Mouse (Mus musculus) CH12.LX (cell line): ENCODE measurements around the gene Fgf7. TPM values are rescaled to one million over a fixed set of nuclear protein-coding genes. Genes with fewer than 3 reads are reported as not detected.

ENCODE experiments used
- DNase-seq: peaks from one replicate; pipeline ENCODE4 v3.0.0-alpha.2; 2013; ENCODE audit errors: extremely low read depth
- H3K27ac ChIP-seq: 2 replicates; pipeline ENCODE4 v1.5.1; 2012; ENCODE audit warnings: low read depth, mild to moderate bottlenecking, control low read depth, moderate library complexity; ENCODE audit not compliant: insufficient read depth
- H3K27me3 ChIP-seq: replicated peaks from 2 replicates; pipeline ENCODE3; 2012; ENCODE audit warnings: inconsistent platforms
- H3K36me3 ChIP-seq, 2 experiments: replicated peaks in 1 of 2; 2 replicates each; pipeline versions ENCODE3 to v1.6.1; 2012; ENCODE audit warnings: inconsistent platforms in 1 of 2, low read length in 1 of 2, mild to moderate bottlenecking in 1 of 2, mixed read lengths in 1 of 2, moderate library complexity in 1 of 2; ENCODE audit not compliant: control insufficient read depth in 1 of 2, insufficient read depth in 1 of 2
- H3K4me1 ChIP-seq, 2 experiments: 2 replicates each; pipeline ENCODE4 v1.6.1; 2012; ENCODE audit warnings: inconsistent platforms in 1 of 2, moderate library complexity in 1 of 2; ENCODE audit not compliant: insufficient read depth in 2 of 2, control insufficient read depth in 1 of 2
- H3K4me2 ChIP-seq: 2 replicates; pipeline ENCODE4 v1.6.1; 2012; ENCODE audit warnings: low read depth, mild to moderate bottlenecking, control low read depth; ENCODE audit not compliant: poor library complexity, insufficient read depth, severe bottlenecking
- H3K4me3 ChIP-seq, 3 experiments: fragments of 150-350 bp in 1 of 3; sonication (generic) in 1 of 3; replicated peaks in 1 of 3; 2 replicates each; pipeline versions ENCODE3 to v1.5.1; 2011 to 2012; ENCODE audit warnings: low read depth in 2 of 3, low read length in 2 of 3, mild to moderate bottlenecking in 2 of 3, moderate library complexity in 2 of 3, control low read depth in 1 of 3, improper control_type of control experiment in 1 of 3, inconsistent platforms in 1 of 3, mixed read lengths in 1 of 3; ENCODE audit not compliant: poor library complexity in 1 of 3
- H3K79me2 ChIP-seq: replicated peaks from 2 replicates; pipeline ENCODE4 v1.6.1; 2012; ENCODE audit warnings: mild to moderate bottlenecking, moderate library complexity; ENCODE audit not compliant: control insufficient read depth, poor library complexity, insufficient read depth, severe bottlenecking; ENCODE audit errors: extremely low read depth
- H3K9ac ChIP-seq: 2 replicates; pipeline ENCODE4 v1.6.1; 2012; ENCODE audit warnings: low read depth, mild to moderate bottlenecking, control low read depth, moderate library complexity; ENCODE audit not compliant: insufficient read depth
- H3K9me3 ChIP-seq: replicated peaks from 2 replicates; pipeline ENCODE3; 2012; ENCODE audit warnings: low read length, inconsistent platforms, mixed read lengths
- E2F4 ChIP-seq: IDR thresholded peaks from 2 replicates; pipeline ENCODE4 v1.6.1; 2011; ENCODE audit warnings: low read depth, low read length, improper control_type of control experiment; ENCODE audit not compliant: insufficient replicate concordance
- ELF1 ChIP-seq: IDR thresholded peaks from 2 replicates; pipeline ENCODE4 v1.6.1; 2014; ENCODE audit warnings: low read depth, mild to moderate bottlenecking, inconsistent platforms, low read length, improper control_type of control experiment
- EP300 ChIP-seq: IDR thresholded peaks from 2 replicates; pipeline ENCODE4 v1.6.1; 2011; ENCODE audit warnings: low read length, improper control_type of control experiment
- JUN ChIP-seq: IDR thresholded peaks from 2 replicates; pipeline ENCODE4 v1.6.1; 2011; ENCODE audit warnings: low read depth, mild to moderate bottlenecking, low read length, improper control_type of control experiment, moderate library complexity; ENCODE audit not compliant: insufficient read depth
- JUND ChIP-seq: conservative IDR thresholded peaks from 2 replicates; pipeline ENCODE4 v1.6.1; 2011; ENCODE audit warnings: low read depth, low read length, improper control_type of control experiment
- MEF2A ChIP-seq: IDR thresholded peaks from 2 replicates; pipeline ENCODE4 v1.6.1; 2014; ENCODE audit warnings: low read depth, mild to moderate bottlenecking, inconsistent platforms, low read length, improper control_type of control experiment, borderline replicate concordance
- NRF1 ChIP-seq: IDR thresholded peaks from 2 replicates; pipeline ENCODE4 v1.6.1; 2014; ENCODE audit warnings: low read depth, mild to moderate bottlenecking, inconsistent platforms, low read length, improper control_type of control experiment, moderate library complexity
- SMC3 ChIP-seq: IDR thresholded peaks from 2 replicates; pipeline ENCODE4 v1.6.1; 2011; ENCODE audit warnings: low read depth, low read length, improper control_type of control experiment
- UBTF ChIP-seq: IDR thresholded peaks from 2 replicates; pipeline ENCODE4 v1.6.1; 2012; ENCODE audit warnings: low read depth, mild to moderate bottlenecking, inconsistent platforms, low read length, improper control_type of control experiment, moderate library complexity
- USF1 ChIP-seq: IDR thresholded peaks from 2 replicates; pipeline ENCODE4 v1.6.1; 2014; ENCODE audit warnings: low read depth, mild to moderate bottlenecking, inconsistent platforms, low read length, improper control_type of control experiment
- ZC3H11A ChIP-seq: IDR thresholded peaks from 2 replicates; pipeline ENCODE4 v1.6.1; 2012; ENCODE audit warnings: low read depth, mild to moderate bottlenecking, inconsistent platforms, low read length, improper control_type of control experiment
- ZKSCAN1 ChIP-seq: IDR thresholded peaks from 2 replicates; pipeline ENCODE4 v1.6.1; 2012; ENCODE audit warnings: low read depth, inconsistent platforms, low read length, improper control_type of control experiment, borderline replicate concordance
- ZMIZ1 ChIP-seq: IDR thresholded peaks from 2 replicates; pipeline ENCODE4 v1.6.1; 2012; ENCODE audit warnings: low read depth, mild to moderate bottlenecking, inconsistent platforms, low read length, improper control_type of control experiment
- ZNF384 ChIP-seq: IDR thresholded peaks from 2 replicates; pipeline ENCODE4 v1.6.1; 2012; ENCODE audit warnings: low read depth, low read length, improper control_type of control experiment, inconsistent platforms
- dilution Hi-C: fragments of 300-500 bp; cut with MboI; formaldehyde crosslinking; loops from 2 replicates; pipeline ENCODE4 v1.14.3; 2020; ENCODE audit warnings: low sequenced_read_pairs; ENCODE audit not compliant: extremely low pct_unique_long_range_greater_than_20kb, extremely low pct_ligation_motif_present
- in situ Hi-C: fragments of 300-500 bp; cut with MboI; formaldehyde crosslinking; loops from 3 replicates; pipeline ENCODE4 v1.14.3; 2019; ENCODE audit warnings: low sequenced_read_pairs, low pct_ligation_motif_present, low pct_unique_long_range_greater_than_20kb, mixed read lengths
- polyA plus RNA-seq: library from polyadenylated mRNA; unstranded; fragments of >175 nt; gene quantifications from 2 replicates; pipeline ENCODE4 v1.2.1, GENCODE M21; 2012; ENCODE audit warnings: low read depth; ENCODE audit not compliant: insufficient read length
- total RNA-seq, 2 experiments: library from RNA; depleted of rRNA; stranded (reverse); fragments of 300-350 nt in 1 of 2; fragments of >200 nt in 1 of 2; gene quantifications; 2 replicates each; pipeline ENCODE4 v1.2.3; 2012 to 2014

Fgf7 gene
- total and polyA plus RNA-seq, 3 experiments = not detected

DNA sequence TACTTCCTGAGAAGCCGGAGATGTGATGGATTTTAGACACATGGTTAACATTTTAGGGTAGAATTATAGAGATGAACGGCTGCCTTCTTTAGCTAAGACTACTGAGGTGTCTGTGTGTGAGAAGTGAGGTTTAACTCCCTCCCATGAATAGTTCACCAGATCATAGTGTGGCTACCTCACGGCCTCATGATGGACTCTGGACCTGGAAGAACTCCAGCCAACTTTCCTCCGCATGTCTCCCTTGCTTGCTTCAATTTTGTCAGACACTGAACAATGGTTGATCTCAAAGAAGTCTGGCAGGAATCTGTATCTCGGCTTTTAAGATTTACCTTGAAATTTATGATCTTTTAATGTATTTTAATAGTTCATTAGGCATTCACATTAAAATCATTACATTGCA is 11.2 kb downstream of the Fgf7 start:
- no peak overlapping the region for H3K4me2 ChIP-seq
- H3K27me3 ChIP-seq = no peaks in the 10 kb centered on the region
- no peaks in the 10 kb centered on the region for H3K79me2 ChIP-seq
- dilution Hi-C loops (no loop called here), in situ Hi-C loops (loop anchor here (25.0 kb wide), 2 partner anchors 158 to 383 kb away; partner anchors contain the start of gene Eid1)
- no peak for TF ChIP-seq JUND
- no peak for TF ChIP-seq MEF2A
- TF ChIP-seq ELF1 = no peak
- no peak for TF ChIP-seq ZKSCAN1
- TF ChIP-seq EP300 = no peak
- no peak for TF ChIP-seq USF1
- TF ChIP-seq NRF1 = no peak
- TF ChIP-seq UBTF = no peak
- H3K9me3 ChIP-seq = no peaks in the 10 kb centered on the region
- H3K36me3 ChIP-seq = no peaks in the 10 kb centered on the region
- DNase-seq = no peak
- H3K27ac ChIP-seq = no peak overlapping the region
- peaks cover 0 to 11% of the 10 kb centered on the region in 2 experiments; a peak in 1 of 4 replicates for H3K4me1 ChIP-seq
- H3K4me3 ChIP-seq = no peak overlapping the region
- H3K9ac ChIP-seq = no peak overlapping the region

DNA sequence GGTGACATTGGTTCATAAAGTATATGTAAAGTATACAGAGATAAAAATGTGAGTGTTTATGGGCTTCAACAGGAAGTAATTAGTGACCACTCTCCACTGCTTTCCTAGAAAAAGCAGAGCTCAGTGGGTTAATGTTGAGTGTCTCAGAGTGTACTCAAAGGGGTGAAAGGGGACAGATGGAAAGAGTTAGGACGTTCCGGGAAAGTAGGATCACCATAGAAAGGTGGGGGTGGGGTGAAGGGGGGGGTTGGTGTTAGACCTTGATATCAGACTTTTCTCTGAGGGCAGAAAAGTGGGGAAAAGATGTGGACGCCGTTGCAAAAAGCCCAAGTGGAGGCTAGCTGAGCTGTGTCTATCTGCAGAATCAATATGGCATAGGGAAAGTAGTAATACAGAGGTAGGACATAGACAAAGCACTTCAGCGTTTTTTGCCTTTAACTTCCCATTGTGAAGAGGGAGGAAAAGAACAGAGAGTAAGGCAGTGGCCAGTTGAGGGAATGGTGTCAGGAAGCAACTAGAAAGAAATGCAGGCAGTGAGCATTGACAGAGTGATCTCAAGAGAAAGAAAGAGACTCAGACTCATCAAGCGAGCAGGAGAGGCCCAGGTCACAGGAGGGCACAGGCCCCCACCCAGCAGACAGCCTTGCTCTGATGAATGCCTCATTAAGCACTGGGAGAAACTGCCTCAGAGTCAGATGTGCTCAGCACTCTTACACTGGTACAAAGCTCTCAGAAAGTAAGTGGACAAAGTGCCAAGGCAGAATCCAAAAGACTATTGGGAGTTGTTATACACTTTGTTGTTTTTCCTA is 18.5 kb downstream of the Fgf7 start:
- no peak overlapping the region for H3K9ac ChIP-seq
- no peak overlapping the region for H3K4me2 ChIP-seq
- no peaks in the 10 kb centered on the region for H3K79me2 ChIP-seq
- in situ Hi-C loops = no loop called here
- TF ChIP-seq JUND (no peak), NRF1 (no peak), ZNF384 (no peak), ZC3H11A (no peak), SMC3 (no peak), JUN (no peak), ZMIZ1 (no peak), E2F4 (no peak)
- TF ChIP-seq, all 38 proteins: peak for 0
- no peaks in the 10 kb centered on the region for H3K4me1 ChIP-seq
- no peak for DNase-seq
- H3K9me3 ChIP-seq = no peaks in the 10 kb centered on the region
- H3K27me3 ChIP-seq = no peaks in the 10 kb centered on the region
- no peak overlapping the region for H3K4me3 ChIP-seq
- no peak overlapping the region for H3K27ac ChIP-seq
- H3K36me3 ChIP-seq = no peaks in the 10 kb centered on the region
- dilution Hi-C loops = no loop called here
